Mouse (Mus musculus) testis, adult 2 months (tissue): ENCODE measurements around the gene Apod.

Source experiments
- CTCF ChIP-seq: fragments of 200-500 bp; IDR thresholded peaks from 2 replicates; pipeline ENCODE4 v1.5.1; 2012; ENCODE audit warnings: low read depth, mild to moderate bottlenecking, inconsistent platforms, low read length, moderate library complexity; ENCODE audit not compliant: control insufficient read depth, insufficient read depth, insufficient replicate concordance
- POLR2A ChIP-seq: fragments of 200-500 bp; IDR thresholded peaks from 2 replicates; pipeline ENCODE4 v1.6.1; 2012; ENCODE audit warnings: low read depth, mild to moderate bottlenecking, inconsistent platforms, low read length, moderate library complexity; ENCODE audit not compliant: control insufficient read depth

DNA sequence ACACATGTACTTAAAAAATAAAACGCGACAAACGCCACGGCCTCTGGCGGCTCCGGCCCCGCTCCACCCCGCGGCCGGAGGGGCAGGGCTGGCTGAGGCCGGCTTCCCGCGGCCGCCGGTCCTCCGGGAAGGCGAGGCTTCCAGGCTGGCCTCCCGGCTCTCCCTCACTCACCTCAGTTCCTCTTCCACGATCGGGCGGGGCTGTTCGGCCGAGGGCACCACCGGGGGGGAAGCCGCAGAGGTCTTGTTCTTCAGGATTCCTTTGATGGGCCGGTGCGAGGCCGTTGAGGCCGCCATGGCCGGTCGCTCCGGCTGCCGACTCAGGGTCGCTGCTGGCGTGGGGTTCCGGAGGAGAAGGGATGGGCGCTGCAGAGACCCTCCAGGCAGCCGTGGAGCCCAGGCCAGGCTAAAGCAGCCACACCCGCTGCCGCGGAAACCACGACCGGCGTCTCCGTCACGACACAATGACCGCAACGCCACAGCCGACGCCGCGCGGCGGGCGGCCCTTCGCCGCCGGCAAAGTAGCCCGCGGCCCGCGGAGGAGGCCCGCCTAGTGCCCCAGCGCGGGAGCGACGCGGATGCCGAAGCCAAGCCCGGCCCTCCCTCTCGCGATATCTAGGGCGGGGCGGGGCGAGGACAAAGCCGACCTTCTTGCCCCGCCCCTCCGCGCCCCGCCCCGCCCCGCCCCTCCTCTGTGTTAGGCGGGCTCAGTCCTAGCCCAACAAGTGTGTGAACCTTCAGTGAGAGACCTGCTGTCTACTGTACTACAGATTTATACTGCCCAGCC lies 39.7 kb downstream of the Apod start, which contains the start of gene Ppp1r2:
- TF ChIP-seq CTCF (no peak), POLR2A (peak; percentile 98)
